In the genomic region with DNA sequence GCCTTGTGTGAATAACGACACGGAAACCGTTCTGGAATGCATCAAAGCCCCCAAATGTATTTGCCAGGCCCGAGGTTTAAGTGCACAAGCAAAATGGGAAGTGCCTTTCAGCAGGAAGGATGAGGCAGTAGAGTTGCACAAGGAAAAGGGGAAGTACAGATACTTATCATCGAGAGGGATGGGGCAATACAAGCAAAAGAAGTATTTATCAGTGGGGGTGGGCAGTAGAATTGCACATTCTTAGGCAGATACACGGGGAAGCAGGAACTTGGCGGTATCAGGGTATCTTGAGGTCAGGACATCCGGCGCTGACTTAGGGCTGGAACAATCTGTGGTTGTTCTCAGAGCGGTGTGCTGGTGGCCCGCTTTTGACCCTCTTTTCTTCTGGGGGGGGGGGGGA, we compare ENCODE assay signal across 5 mouse cellular contexts.
DNase-seq lines count a peak whose midpoint lies in the region; TF ChIP-seq lines count a peak whose summit lies in the region.
"Not testable (repeated sequence)": the region's sequence is repeated elsewhere in the genome, so short reads cannot be mapped to it uniquely, and the experiment has no call there.

No protein-coding gene starts in this region.

- not testable (repeated sequence) for H3K4me1 ChIP-seq in MEL (ENCODE audit: control insufficient read depth in 1 of 2, insufficient read depth in 2 of 2, low read length in 2 of 2)

- not testable (repeated sequence) for TF ChIP-seq CTCF in MEL (IDR thresholded peaks at IDR 0.05 in 2 of 3, conservative IDR thresholded peaks at IDR 0.05 in 1 of 3; ENCODE audit: control insufficient read depth in 1 of 3, insufficient read depth in 1 of 3, low read depth in 2 of 3, low read length in 3 of 3, poor library complexity in 1 of 3, severe bottlenecking in 1 of 3)

- TF ChIP-seq RAD21 in MEL (IDR thresholded peaks at IDR 0.05; ENCODE audit: low read depth, low read length) = not testable (repeated sequence)

- peak; percentile 69 to 74 for TF ChIP-seq EP300 in MEL (IDR thresholded peaks at IDR 0.05; ENCODE audit: low read depth in 1 of 2, low read length in 2 of 2)

- not testable (repeated sequence) for H3K4me3 ChIP-seq in MEL (ENCODE audit: control insufficient read depth in 1 of 2, insufficient read depth in 1 of 2, low read depth in 2 of 2, low read length in 2 of 2)

- DNase-seq in 416B (ENCODE audit: low read depth) (peak; percentile 43), MEL (ENCODE audit: low read depth, low spot score) (peak; percentile 83), MEL-GATA-1-ER (ENCODE audit: extremely low read depth, low read depth) (peak; percentile 68), R1 (ENCODE audit: low read depth, low spot score) (peak; percentile 15)
- DNase-seq in heart, adult 11 months = peak; percentile 80

- not testable (repeated sequence) for H3K9me3 ChIP-seq in MEL (replicated peaks; ENCODE audit: insufficient read depth, low read length)

- not testable (repeated sequence) for H3K9ac ChIP-seq in MEL (ENCODE audit: control insufficient read depth, low read depth, low read length, poor library complexity, severe bottlenecking)

- H3K79me2 ChIP-seq in MEL (ENCODE audit: control insufficient read depth, insufficient read depth, low read length, poor library complexity) = not testable (repeated sequence)

- not testable (repeated sequence) for H3K27ac ChIP-seq in MEL (ENCODE audit: control insufficient read depth, low read depth, low read length)

- H3K36me3 ChIP-seq in MEL (ENCODE audit: control insufficient read depth in 1 of 2, insufficient read depth in 2 of 2, low read length in 2 of 2) = not testable (repeated sequence)

- TF ChIP-seq POLR2A in MEL (IDR thresholded peaks at IDR 0.05; ENCODE audit: control insufficient read depth in 1 of 2, insufficient read depth in 1 of 2, low read depth in 1 of 2, low read length in 2 of 2, poor library complexity in 1 of 2) = not testable (repeated sequence)

- H3K27me3 ChIP-seq in MEL (ENCODE audit: control insufficient read depth in 1 of 2, insufficient read depth in 2 of 2, low read length in 2 of 2) = not testable (repeated sequence)

TF ChIP-seq in MEL, 35 proteins besides CTCF, POLR2A, EP300 and RAD21:
- TF ChIP-seq GATA1 (IDR thresholded peaks at IDR 0.05; ENCODE audit: low read depth, low read length) = peak; percentile 77

Comparison
In these comparisons a context has a peak if more than half of its experiments do, and no peak if none do; other contexts are left out.
1. DNase-seq: peak in every context shown above with its lines; median percentile 83 in MEL; 80 in heart, adult 11 months; 68 in MEL-GATA-1-ER; 43 in 416B; 15 in R1.